ENCODE assay signal across 8 mouse cellular contexts in the genomic region with DNA sequence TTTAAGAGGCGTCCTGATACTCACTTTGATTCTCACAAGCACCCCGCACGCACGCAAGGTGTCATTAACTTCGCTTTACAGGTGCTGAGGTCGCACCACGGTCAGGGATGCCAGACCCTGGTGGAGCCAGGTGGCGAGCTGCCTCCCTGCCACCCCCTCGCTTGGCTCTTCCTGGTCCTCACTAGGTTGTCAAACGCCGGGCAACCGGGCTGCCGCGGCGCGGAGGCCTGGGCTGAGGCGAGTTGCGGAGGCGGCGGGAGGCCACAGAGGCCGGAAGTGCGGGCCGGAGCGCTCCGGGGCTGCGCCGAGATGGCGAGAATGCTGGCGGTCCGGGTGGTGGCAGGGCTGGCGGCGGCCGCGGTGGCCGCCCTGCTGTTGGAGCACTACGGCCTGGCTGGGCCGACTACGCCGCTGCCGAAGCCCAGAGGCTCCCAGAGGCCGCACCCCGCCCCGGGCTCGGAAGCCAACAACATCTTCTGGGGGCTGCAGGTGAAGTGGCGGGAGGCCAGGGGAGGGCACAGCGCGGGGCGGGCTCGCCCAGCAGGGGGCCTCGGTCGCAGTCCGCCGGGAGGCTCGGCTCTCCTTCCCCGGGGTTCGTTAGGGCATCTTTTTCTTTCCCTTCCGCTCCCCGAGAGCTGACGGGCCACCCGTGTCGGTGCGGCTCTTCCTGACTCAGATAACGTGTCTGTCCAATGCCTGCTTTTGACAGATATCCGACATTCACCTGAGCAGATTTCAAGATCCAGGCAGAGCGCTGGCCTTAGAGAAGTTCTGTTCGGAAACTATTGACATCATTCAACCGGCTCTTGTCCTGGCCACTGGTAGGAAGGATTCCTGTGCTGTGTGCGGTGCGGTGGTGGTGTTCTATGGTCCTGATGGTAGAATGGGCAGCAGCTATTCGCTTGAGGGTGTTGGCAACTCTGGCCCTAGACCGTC. TPM values are rescaled to one million over a fixed set of nuclear protein-coding genes. Genes with fewer than 3 reads are reported as not detected.
DNase-seq lines count a peak whose midpoint lies in the region; ATAC-seq and TF ChIP-seq lines count a peak whose summit lies in the region.

Gene Tmem62 (plus strand): TSS at position 28 of the 936 bp plus-strand sequence.

- peak; percentile 65 for ATAC-seq in forebrain, embryonic 11.5 days (replicated peaks; ENCODE audit: low FRiP score)
- ATAC-seq in heart, embryonic 14.5 days (ENCODE audit: insufficient number of reproducible peaks, insufficient read depth, low FRiP score, low read depth) = peak; percentile 78
- ATAC-seq in liver, embryonic 14.5 days (ENCODE audit: insufficient read depth) = peak; percentile 80
- peak; percentile 83; the same call in 1 of the 2 replicates for ATAC-seq in stomach, embryonic 16.5 days (ENCODE audit: insufficient read depth, low FRiP score)

- peak within 1 kb of the TSS; percentile 95 for H3K4me2 ChIP-seq in forebrain, embryonic 11.5 days (ENCODE audit: low read depth, low read length, severe bottlenecking)
- peak within 1 kb of the TSS; percentile 96 for H3K4me2 ChIP-seq in heart, embryonic 14.5 days (ENCODE audit: low read length)
- peak within 1 kb of the TSS; percentile 85 for H3K4me2 ChIP-seq in liver, embryonic 14.5 days (ENCODE audit: low read depth)
- peak within 1 kb of the TSS; percentile 95 for H3K4me2 ChIP-seq in stomach, embryonic 16.5 days (ENCODE audit: low read depth, low read length)

- peak; percentile 60 for TF ChIP-seq EP300 in liver, embryonic 14.5 days (IDR thresholded peaks at IDR 0.05; ENCODE audit: low read depth)

- H3K9ac ChIP-seq in forebrain, embryonic 11.5 days (ENCODE audit: low read length) = peak within 1 kb of the TSS; percentile 88
- H3K9ac ChIP-seq in heart, embryonic 14.5 days (ENCODE audit: low read length) = peak within 1 kb of the TSS; percentile 82
- H3K9ac ChIP-seq in liver, embryonic 14.5 days (replicated peaks) = peak within 1 kb of the TSS; percentile 82
- peak within 1 kb of the TSS; percentile 92 for H3K9ac ChIP-seq in stomach, embryonic 16.5 days (ENCODE audit: low read length)

- no peaks in the 10 kb centered on the region for H3K36me3 ChIP-seq in E14TG2a.4 (ENCODE audit: insufficient read depth, low read length)
- H3K36me3 ChIP-seq in forebrain, embryonic 11.5 days (ENCODE audit: control insufficient read depth, insufficient read depth, low read length) = no peaks in the 10 kb centered on the region
- no peaks in the 10 kb centered on the region for H3K36me3 ChIP-seq in heart, embryonic 14.5 days (ENCODE audit: control insufficient read depth, insufficient read depth, low read length)
- no peaks in the 10 kb centered on the region for H3K36me3 ChIP-seq in liver, embryonic 14.5 days (replicated peaks; ENCODE audit: control insufficient read depth, insufficient read depth, low read depth)
- H3K36me3 ChIP-seq in stomach, embryonic 16.5 days (ENCODE audit: control insufficient read depth, insufficient read depth, low read length) = no peaks in the 10 kb centered on the region

- no peaks in the 10 kb centered on the region for H3K9me3 ChIP-seq in E14TG2a.4 (ENCODE audit: low read length)
- H3K9me3 ChIP-seq in forebrain, embryonic 11.5 days (ENCODE audit: control insufficient read depth, low read length) = no peaks in the 10 kb centered on the region
- H3K9me3 ChIP-seq in heart, embryonic 14.5 days (ENCODE audit: control insufficient read depth, low read length) = no peaks in the 10 kb centered on the region
- H3K9me3 ChIP-seq in liver, embryonic 14.5 days (ENCODE audit: control insufficient read depth, low read length) = no peaks in the 10 kb centered on the region
- no peaks in the 10 kb centered on the region for H3K9me3 ChIP-seq in stomach, embryonic 16.5 days (replicated peaks; ENCODE audit: control insufficient read depth, low read length)

- under 1% methylated on average over 67 of the region's 71 CpGs for WGBS in forebrain, embryonic 11.5 days
- under 1% methylated on average over 59 of the region's 71 CpGs for WGBS in heart, embryonic 14.5 days
- 2% methylated on average over 71 of the region's 71 CpGs for WGBS in liver, embryonic 14.5 days (ENCODE audit: insufficient replicate concordance)
- WGBS in stomach, embryonic 16.5 days = under 1% methylated on average over 70 of the region's 71 CpGs

- peak within 1 kb of the TSS; percentile 90 for H3K4me3 ChIP-seq in E14TG2a.4 (replicated peaks; ENCODE audit: low read length)
- peak within 1 kb of the TSS; percentile 77 for H3K4me3 ChIP-seq in forebrain, embryonic 11.5 days (ENCODE audit: low read depth, low read length)
- H3K4me3 ChIP-seq in heart, embryonic 14.5 days (ENCODE audit: control insufficient read depth in 1 of 2, insufficient read depth in 1 of 2, low read depth in 1 of 2, low read length in 2 of 2) = peak within 1 kb of the TSS; percentile 79 to 95
- H3K4me3 ChIP-seq in liver, embryonic 14.5 days (ENCODE audit: insufficient read depth in 1 of 2, low read depth in 2 of 2, low read length in 2 of 2) = peak within 1 kb of the TSS; percentile 72 to 74
- H3K4me3 ChIP-seq in stomach, embryonic 16.5 days (replicated peaks; ENCODE audit: low read length) = peak within 1 kb of the TSS; percentile 74

- no peak for TF ChIP-seq CTCF in E14TG2a.4 (conservative IDR thresholded peaks at IDR 0.05; ENCODE audit: low read length)
- peak; percentile 53 for TF ChIP-seq CTCF in liver, embryonic 14.5 days (IDR thresholded peaks at IDR 0.05; ENCODE audit: low read depth)

- DNase-seq in c-Kit-positive CD71-positive TER-119-negative erythroid progenitor cells, embryonic 14.5 days (ENCODE audit: low read depth) = peak; percentile 60
- DNase-seq in forebrain, embryonic 11.5 days (ENCODE audit: low spot score) = peak; percentile 78
- peak; percentile 79 for DNase-seq in kidney, postnatal 10 days
- peak; percentile 53 to 71 (median 67) for DNase-seq in liver, embryonic 14.5 days (ENCODE audit: low read depth in 3 of 3, low spot score in 3 of 3)
- DNase-seq in neural tube, embryonic 10.5 days (ENCODE audit: extremely low spot score, low spot score) = peak; percentile 63

- peaks cover 26% of the 10 kb centered on the region for H3K4me1 ChIP-seq in E14TG2a.4 (replicated peaks; ENCODE audit: low read depth, low read length)
- H3K4me1 ChIP-seq in forebrain, embryonic 11.5 days (replicated peaks; ENCODE audit: control insufficient read depth, insufficient read depth, low read length) = no peaks in the 10 kb centered on the region
- peaks cover 0 to 4% of the 10 kb centered on the region in 2 experiments; a peak in 1 of 4 replicates for H3K4me1 ChIP-seq in heart, embryonic 14.5 days (ENCODE audit: control insufficient read depth in 2 of 2, insufficient read depth in 2 of 2, low read length in 2 of 2)
- H3K4me1 ChIP-seq in liver, embryonic 14.5 days (replicated peaks; ENCODE audit: control insufficient read depth in 2 of 2, insufficient read depth in 2 of 2, low read length in 1 of 2) = peaks cover 18 to 19% of the 10 kb centered on the region in 2 experiments
- peaks cover 6% of the 10 kb centered on the region for H3K4me1 ChIP-seq in stomach, embryonic 16.5 days (ENCODE audit: control insufficient read depth, insufficient read depth, low read length)

- peaks cover 10% of the 10 kb centered on the region for H3K27me3 ChIP-seq in E14TG2a.4 (ENCODE audit: insufficient read depth, low read length)
- H3K27me3 ChIP-seq in forebrain, embryonic 11.5 days (ENCODE audit: control insufficient read depth, insufficient read depth, low read length) = no peaks in the 10 kb centered on the region
- H3K27me3 ChIP-seq in heart, embryonic 14.5 days (ENCODE audit: control insufficient read depth, insufficient read depth, low read length) = no peaks in the 10 kb centered on the region
- H3K27me3 ChIP-seq in liver, embryonic 14.5 days (ENCODE audit: control insufficient read depth, insufficient read depth, low read length) = no peaks in the 10 kb centered on the region
- no peaks in the 10 kb centered on the region for H3K27me3 ChIP-seq in stomach, embryonic 16.5 days (ENCODE audit: control insufficient read depth, insufficient read depth, low read length)

- H3K27ac ChIP-seq in forebrain, embryonic 11.5 days (ENCODE audit: low read depth, low read length) = no peak within 1 kb of the TSS
- peak within 1 kb of the TSS; percentile 4 to 42; a peak in 3 of 4 replicates for H3K27ac ChIP-seq in heart, embryonic 14.5 days (replicated peaks in 1 of 2; ENCODE audit: control insufficient read depth in 1 of 2, insufficient read depth in 1 of 2, low read depth in 2 of 2, low read length in 2 of 2)
- H3K27ac ChIP-seq in liver, embryonic 14.5 days = peak within 1 kb of the TSS; percentile 82
- peak within 1 kb of the TSS; percentile 81 for H3K27ac ChIP-seq in stomach, embryonic 16.5 days (ENCODE audit: low read length)

RNA-seq across cellular contexts. Expression of gene Tmem62, which starts in this region (rescaled TPM):
- 3.4 and 4.9 TPM in 2 replicates for polyA plus RNA-seq in forebrain, embryonic 11.5 days (2014; fragmentation: Nextera tagmentation; extraction: Ambion mirVana)
- 2.1 and 3.9 TPM in 2 replicates for polyA plus RNA-seq in heart, embryonic 14.5 days (2014; fragmentation: Nextera tagmentation; extraction: Ambion mirVana)
- polyA plus RNA-seq in liver, embryonic 14.5 days (2012; rRNA removed) = 1.6 and 1.8 TPM in 2 replicates
- 3.0 and 3.5 TPM in 2 replicates for polyA plus RNA-seq in liver, embryonic 14.5 days (2014; fragmentation: Nextera tagmentation; extraction: Ambion mirVana)
- polyA plus RNA-seq in stomach, embryonic 16.5 days (2015; fragmentation: Nextera tagmentation; extraction: Ambion mirVana) = 4.7 and 4.8 TPM in 2 replicates
